Mouse (Mus musculus) layer of hippocampus, adult 6 months (tissue): ENCODE results near the gene BC025920. TPM values are rescaled to one million over a fixed set of nuclear protein-coding genes. Genes with fewer than 3 reads are reported as not detected.

Experiments used
- long read RNA-seq, 2 experiments: library from polyadenylated mRNA; unstranded; transcript quantifications; one replicate each; pipeline ENCODE4 v2.0.0; 2019 to 2020
- polyA plus RNA-seq: library from polyadenylated mRNA; unstranded; fragments of <200 nt; fragmentation: Nextera tagmentation; gene quantifications from 2 replicates; pipeline ENCODE4 v1.2.3, GENCODE M21; 2021

The BC025920 gene
- polyA plus RNA-seq, result 0.24 and 0.54 TPM in 2 replicates
- long read RNA-seq, experiment 1, partial matches to known transcripts, result 0 of 2 reads
- long read RNA-seq, experiment 1, other reads (novel, unspliced or antisense), result 2 of 2 reads
- long read RNA-seq, experiment 2, transcript BC025920-201 (1 exons, 2,785 nt), result major isoform, 9 of 26 reads
- long read RNA-seq, experiment 2, partial matches to known transcripts, result 0 of 26 reads
- long read RNA-seq, experiment 2, other reads (novel, unspliced or antisense), result 17 of 26 reads

GRCm38 (mm10) chr10:81605974-81606751, at the start of gene BC025920:
TSS of gene BC025920 (plus strand) at chr10:81606270.

GRCm38 (mm10) chr10:81559163-81559626, 46.9 kb upstream of the BC025920 start, which contains the start of gene Aes:
TSS of gene Aes (plus strand) at chr10:81559488.

GRCm38 (mm10) chr10:81574081-81575056, 31.7 kb upstream of the BC025920 start, which contains the start of gene Tle2:
TSS of gene Tle2 (plus strand) at chr10:81574561.

GRCm38 (mm10) chr10:81600738-81601203, 5.3 kb upstream of the BC025920 start, which contains the start of gene Tle6:
TSS of gene Tle6 (minus strand) at chr10:81601073.

GRCm38 (mm10) chr10:81626994-81627835, 21.1 kb downstream of the BC025920 start, which contains the start of gene Sirt6:
TSS of gene Sirt6 (minus strand) at chr10:81627797.

GRCm38 (mm10) chr10:81628390-81628789, 22.3 kb downstream of the BC025920 start, which contains the start of gene Ankrd24:
TSS of gene Ankrd24 (plus strand) at chr10:81628540.

GRCm38 (mm10) chr10:81648803-81649775, 43.0 kb downstream of the BC025920 start, which contains the start of gene Gm10778:
TSS of gene Gm10778 (plus strand) at chr10:81649059.

Other genes with a start within 250 kb of the BC025920 start
- gene Mfsd12, start 248.8 kb upstream of the BC025920 start, polyA plus RNA-seq, result 9.2 and 10.7 TPM in 2 replicates
- not detected in 2 replicates for gene 4930404N11Rik, start 240.5 kb upstream of the BC025920 start, polyA plus RNA-seq
- gene Fzr1, start 227.8 kb upstream of the BC025920 start, polyA plus RNA-seq, result 62.7 and 65.6 TPM in 2 replicates
- gene Dohh, start 221.8 kb upstream of the BC025920 start, polyA plus RNA-seq, result 178 and 192 TPM in 2 replicates
- 4.3 and 4.7 TPM in 2 replicates for gene Gm48551, start 221.8 kb upstream of the BC025920 start, polyA plus RNA-seq
- 1.3 TPM in 1 of 2 replicates, not detected in the other for gene Gm48552, start 217.3 kb upstream of the BC025920 start, polyA plus RNA-seq
- gene Smim24, start 213.2 kb upstream of the BC025920 start, polyA plus RNA-seq, result 2.8 and 3.4 TPM in 2 replicates
- gene Nfic, start 150.6 kb upstream of the BC025920 start, polyA plus RNA-seq, result 22.5 and 25.0 TPM in 2 replicates
- 60.5 and 83.1 TPM in 2 replicates for gene Celf5, start 123.6 kb upstream of the BC025920 start, polyA plus RNA-seq
- 45.3 and 46.2 TPM in 2 replicates for gene Ncln, start 109.9 kb upstream of the BC025920 start, polyA plus RNA-seq
- 0.43 and 0.55 TPM in 2 replicates for gene S1pr4, start 106.1 kb upstream of the BC025920 start, polyA plus RNA-seq
- gene Gna15, start 82.0 kb upstream of the BC025920 start, polyA plus RNA-seq, result 2.6 and 3.5 TPM in 2 replicates
- 42.2 and 61.8 TPM in 2 replicates for gene Gna11, start 61.1 kb upstream of the BC025920 start, polyA plus RNA-seq
- gene Aes, start 46.8 kb upstream of the BC025920 start, polyA plus RNA-seq, result 230 and 286 TPM in 2 replicates
- 3.0 and 3.9 TPM in 2 replicates for gene Tle2, start 31.7 kb upstream of the BC025920 start, polyA plus RNA-seq
- gene Tle6, start 5.2 kb upstream of the BC025920 start, polyA plus RNA-seq, result 2.5 and 3.7 TPM in 2 replicates
- gene Sirt6, start 21.5 kb downstream of the BC025920 start, polyA plus RNA-seq, result 24.3 and 28.2 TPM in 2 replicates
- gene Ankrd24, start 22.3 kb downstream of the BC025920 start, polyA plus RNA-seq, result 22.5 and 26.2 TPM in 2 replicates
- gene Gm10778, start 42.8 kb downstream of the BC025920 start, polyA plus RNA-seq, result 1.5 and 1.7 TPM in 2 replicates
- 4.8 and 7.5 TPM in 2 replicates for gene Zfp433, start 98.6 kb downstream of the BC025920 start, polyA plus RNA-seq
- gene Gm3055, start 164.9 kb downstream of the BC025920 start, polyA plus RNA-seq, result 4.8 and 5.4 TPM in 2 replicates
- 0.65 and 0.90 TPM in 2 replicates for gene Gm4767, start 205.9 kb downstream of the BC025920 start, polyA plus RNA-seq